8 mouse cellular contexts compared by ENCODE assay signal in the genomic region with DNA sequence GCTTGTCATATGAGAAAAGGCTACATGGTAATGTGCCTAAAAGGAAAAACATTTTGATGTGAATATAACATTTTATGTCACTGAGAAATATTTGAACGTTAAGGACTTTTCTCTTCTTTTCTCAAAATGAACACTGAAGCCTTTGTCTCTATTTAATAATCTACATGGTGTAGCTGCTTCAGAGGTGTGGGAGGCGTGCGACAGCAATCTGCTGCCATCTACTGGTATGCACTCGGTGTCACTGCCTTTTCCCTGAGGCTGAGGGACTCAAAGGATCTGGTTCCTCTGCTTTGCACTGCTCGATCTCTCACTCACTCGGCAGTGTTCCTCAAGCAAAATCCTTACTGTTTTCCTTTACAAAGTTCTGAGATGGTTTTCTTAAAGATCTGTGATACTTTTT. TPM values are rescaled to one million over a fixed set of nuclear protein-coding genes. Genes with fewer than 3 reads are reported as not detected.
DNase-seq lines count a peak whose midpoint lies in the region; ATAC-seq and TF ChIP-seq lines count a peak whose summit lies in the region.

No protein-coding gene starts in this region.

- DNase-seq in heart, embryonic 10.5 days (ENCODE audit: low spot score), result peak; percentile 85
- DNase-seq in liver, adult 2 months (ENCODE audit: extremely low read depth, low read depth, low spot score), result peak; percentile 65
- peak; percentile 77 for DNase-seq in neural tube, embryonic 11.5 days (ENCODE audit: low spot score)

- H3K27ac ChIP-seq in bone marrow macrophage, adult 2 months (ENCODE audit: insufficient read depth, low read depth, low read length), result no peak overlapping the region
- H3K27ac ChIP-seq in embryonic fibroblast, embryonic 13.5 days (ENCODE audit: insufficient read depth, low read length), result no peak overlapping the region
- H3K27ac ChIP-seq in heart, embryonic 10.5 days, result no peak overlapping the region
- no peak overlapping the region for H3K27ac ChIP-seq in kidney, embryonic 15.5 days
- H3K27ac ChIP-seq in liver, adult 2 months (replicated peaks; ENCODE audit: insufficient read depth, low read depth, low read length), result 0 out of 2 replicates have a peak overlapping the region, but pooled peaks have one; percentile 57
- H3K27ac ChIP-seq in neural tube, embryonic 11.5 days (ENCODE audit: low read depth, low read length), result no peak overlapping the region
- H3K27ac ChIP-seq in stomach, embryonic 15.5 days, result no peak overlapping the region

- H3K4me1 ChIP-seq in bone marrow macrophage, adult 2 months (ENCODE audit: control insufficient read depth, insufficient read depth, low read length), result no peaks in the 10 kb centered on the region
- H3K4me1 ChIP-seq in embryonic fibroblast, embryonic 13.5 days (ENCODE audit: control insufficient read depth, insufficient read depth, low read length), result 0 out of 2 replicates have a peak, but pooled peaks cover 3% of the 10 kb centered on the region
- peaks cover 18% of the 10 kb centered on the region; the same call in 1 of the 2 replicates for H3K4me1 ChIP-seq in heart, embryonic 10.5 days
- H3K4me1 ChIP-seq in kidney, embryonic 15.5 days, result no peaks in the 10 kb centered on the region
- H3K4me1 ChIP-seq in liver, adult 2 months (ENCODE audit: control insufficient read depth, insufficient read depth, low read length), result peaks cover 15% of the 10 kb centered on the region
- peaks cover 4% of the 10 kb centered on the region; the same call in 1 of the 2 replicates for H3K4me1 ChIP-seq in neural tube, embryonic 11.5 days (ENCODE audit: control insufficient read depth, insufficient read depth, low read length)
- no peaks in the 10 kb centered on the region for H3K4me1 ChIP-seq in stomach, embryonic 15.5 days

- no peaks in the 10 kb centered on the region for H3K36me3 ChIP-seq in heart, embryonic 10.5 days
- no peaks in the 10 kb centered on the region for H3K36me3 ChIP-seq in kidney, embryonic 15.5 days
- H3K36me3 ChIP-seq in liver, adult 2 months (ENCODE audit: control insufficient read depth, insufficient read depth, low read length), result no peaks in the 10 kb centered on the region
- no peaks in the 10 kb centered on the region for H3K36me3 ChIP-seq in neural tube, embryonic 11.5 days (ENCODE audit: control insufficient read depth, insufficient read depth, low read length)
- H3K36me3 ChIP-seq in stomach, embryonic 15.5 days, result no peaks in the 10 kb centered on the region

- H3K9me3 ChIP-seq in heart, embryonic 10.5 days, result no peaks in the 10 kb centered on the region
- no peaks in the 10 kb centered on the region for H3K9me3 ChIP-seq in kidney, embryonic 15.5 days (replicated peaks)
- H3K9me3 ChIP-seq in neural tube, embryonic 11.5 days (ENCODE audit: control insufficient read depth, low read length), result no peaks in the 10 kb centered on the region
- no peaks in the 10 kb centered on the region for H3K9me3 ChIP-seq in stomach, embryonic 15.5 days

- TF ChIP-seq POLR2A in bone marrow macrophage, adult 2 months (IDR thresholded peaks at IDR 0.05; ENCODE audit: borderline replicate concordance, low read depth, low read length), result no peak
- no peak for TF ChIP-seq POLR2A in embryonic fibroblast, embryonic 13.5 days (IDR thresholded peaks at IDR 0.05; ENCODE audit: low read depth, low read length)
- TF ChIP-seq POLR2A in liver, adult 2 months (IDR thresholded peaks at IDR 0.05; ENCODE audit: extremely low read depth, insufficient read depth, low read length), result no peak

- H3K9ac ChIP-seq in kidney, embryonic 15.5 days, result no peak overlapping the region
- no peak overlapping the region for H3K9ac ChIP-seq in liver, adult 2 months (ENCODE audit: low read depth, low read length)
- no peak overlapping the region for H3K9ac ChIP-seq in neural tube, embryonic 11.5 days (ENCODE audit: low read length)
- no peak overlapping the region for H3K9ac ChIP-seq in stomach, embryonic 15.5 days

- 3% methylated on average over 6 of the region's 6 CpGs for WGBS in heart, embryonic 10.5 days
- under 1% methylated on average over 6 of the region's 6 CpGs for WGBS in kidney, embryonic 15.5 days
- 1% methylated on average over 6 of the region's 6 CpGs for WGBS in liver, adult 2 months
- WGBS in neural tube, embryonic 11.5 days, result under 1% methylated on average over 6 of the region's 6 CpGs
- 2% methylated on average over 6 of the region's 6 CpGs for WGBS in stomach, embryonic 15.5 days

- no peaks in the 10 kb centered on the region for H3K79me2 ChIP-seq in liver, adult 2 months (ENCODE audit: control insufficient read depth, insufficient read depth, low read length)

- peak; percentile 93 for TF ChIP-seq CTCF in bone marrow macrophage, adult 2 months (IDR thresholded peaks at IDR 0.05; ENCODE audit: low read depth, low read length)
- peak; percentile 100 for TF ChIP-seq CTCF in embryonic fibroblast, embryonic 13.5 days (IDR thresholded peaks at IDR 0.05; ENCODE audit: borderline replicate concordance, insufficient read depth, low read length)
- TF ChIP-seq CTCF in liver, adult 2 months (IDR thresholded peaks at IDR 0.05; ENCODE audit: low read depth, low read length), result peak; percentile 100

- no peaks in the 10 kb centered on the region for H3K27me3 ChIP-seq in heart, embryonic 10.5 days (ENCODE audit: insufficient read depth, poor library complexity, severe bottlenecking)
- no peaks in the 10 kb centered on the region for H3K27me3 ChIP-seq in kidney, embryonic 15.5 days
- H3K27me3 ChIP-seq in liver, adult 2 months (ENCODE audit: control insufficient read depth, insufficient read depth, low read length), result no peaks in the 10 kb centered on the region
- H3K27me3 ChIP-seq in neural tube, embryonic 11.5 days (ENCODE audit: control insufficient read depth, insufficient read depth, low read length), result no peaks in the 10 kb centered on the region
- no peaks in the 10 kb centered on the region for H3K27me3 ChIP-seq in stomach, embryonic 15.5 days (replicated peaks)

- no peak overlapping the region for H3K4me3 ChIP-seq in bone marrow macrophage, adult 2 months (ENCODE audit: insufficient read depth, low read length)
- H3K4me3 ChIP-seq in embryonic fibroblast, embryonic 13.5 days (ENCODE audit: insufficient read depth, low read length), result no peak overlapping the region
- no peak overlapping the region for H3K4me3 ChIP-seq in heart, embryonic 10.5 days
- H3K4me3 ChIP-seq in kidney, embryonic 15.5 days (replicated peaks), result no peak overlapping the region
- no peak overlapping the region; the same call in 1 of the 2 replicates for H3K4me3 ChIP-seq in liver, adult 2 months (ENCODE audit: insufficient read depth, low read depth, low read length)
- H3K4me3 ChIP-seq in neural tube, embryonic 11.5 days (ENCODE audit: low read depth, low read length), result no peak overlapping the region
- H3K4me3 ChIP-seq in stomach, embryonic 15.5 days (replicated peaks), result no peak overlapping the region

- peak; percentile 97 for ATAC-seq in CD4-positive, CD25-positive, alpha-beta regulatory T cell, adult 4 months
- peak; percentile 95 for ATAC-seq in kidney, embryonic 15.5 days (replicated peaks; ENCODE audit: low FRiP score)
- peak; percentile 91 for ATAC-seq in neural tube, embryonic 11.5 days (ENCODE audit: insufficient read depth, low FRiP score, low TSS enrichment)
- ATAC-seq in stomach, embryonic 15.5 days (ENCODE audit: insufficient read depth, low FRiP score, low read depth), result peak; percentile 77; the same call in 1 of the 2 replicates

- no peak overlapping the region for H3K4me2 ChIP-seq in kidney, embryonic 15.5 days
- H3K4me2 ChIP-seq in neural tube, embryonic 11.5 days (ENCODE audit: low read depth), result no peak overlapping the region
- no peak overlapping the region for H3K4me2 ChIP-seq in stomach, embryonic 15.5 days

RNA-seq across cellular contexts. Expression of gene Ggact, which starts 37.4 kb away (rescaled TPM):
- polyA plus RNA-seq in CD4-positive, CD25-positive, alpha-beta regulatory T cell, adult 4 months (2017; shearing (Covaris generic)), result 10 to 100 TPM; 19.1 to 23.2 TPM
- 17.3 and 20.2 TPM in 2 replicates for polyA plus RNA-seq in bone marrow macrophage, adult 2 months (2012; ENCODE audit: insufficient read depth, insufficient read length, missing spikeins)
- polyA plus RNA-seq in embryonic fibroblast, embryonic 13.5 days (2011; ENCODE audit: insufficient read length, low read depth, missing spikeins), result 19.9 and 26.6 TPM in 2 replicates
- polyA plus RNA-seq in heart, embryonic 10.5 days (2016; fragmentation: Nextera tagmentation; extraction: Ambion mirVana), result 10.8 and 11.0 TPM in 2 replicates
- 17.0 and 17.3 TPM in 2 replicates for polyA plus RNA-seq in kidney, embryonic 15.5 days (2015; fragmentation: Nextera tagmentation; extraction: Ambion mirVana)
- total RNA-seq in liver, adult 2 months (2014; rRNA removed), result 122 and 144 TPM in 2 replicates
- polyA plus RNA-seq in liver, adult 2 months (2012; rRNA removed), result 187 and 252 TPM in 2 replicates
- polyA plus RNA-seq in neural tube, embryonic 11.5 days (2014; fragmentation: Nextera tagmentation; extraction: Ambion mirVana), result 5.3 and 5.6 TPM in 2 replicates
- 32.7 and 36.0 TPM in 2 replicates for polyA plus RNA-seq in stomach, embryonic 15.5 days (2015; fragmentation: Nextera tagmentation; extraction: Ambion mirVana)
